Mouse (Mus musculus): ENCODE data around the gene Bach2. TPM values are rescaled to one million over a fixed set of nuclear protein-coding genes. Genes with fewer than 3 reads are reported as not detected.

Gene Bach2
- polyA plus RNA-seq, 1 experiment: 57.6 TPM

- TF ChIP-seq CTCF (IDR thresholded peaks at IDR 0.05; ENCODE audit: control insufficient read depth, insufficient read depth, low read length) (no peak), POLR2A (IDR thresholded peaks at IDR 0.05; ENCODE audit: borderline replicate concordance, control insufficient read depth, low read depth, low read length) (no peak)
- no peaks in the 10 kb centered on the region; the same call in 1 of the 2 replicates for H3K4me1 ChIP-seq (ENCODE audit: control insufficient read depth, insufficient read depth, low read length)
- H3K27ac ChIP-seq (ENCODE audit: control insufficient read depth, insufficient read depth, low read depth, low read length, poor library complexity): no peak overlapping the region
- 79% methylated on average over 18 of the region's 18 CpGs for WGBS
- no peak overlapping the region for H3K4me3 ChIP-seq (replicated peaks; ENCODE audit: control insufficient read depth, low read depth, low read length)
Measured at GRCm38 (mm10) chr4:32481366-32482055, 242.9 kb downstream of the Bach2 start.

- 85% methylated on average over 8 of the region's 8 CpGs for WGBS
- Histone ChIP-seq H3K4me3 (replicated peaks; ENCODE audit: control insufficient read depth, low read depth, low read length) (no peak overlapping the region), H3K4me1 (ENCODE audit: control insufficient read depth, insufficient read depth, low read length) (no peaks in the 10 kb centered on the region; the same call in 1 of the 2 replicates), H3K27ac (ENCODE audit: control insufficient read depth, insufficient read depth, low read depth, low read length, poor library complexity) (no peak overlapping the region)
- TF ChIP-seq CTCF (IDR thresholded peaks at IDR 0.05; ENCODE audit: control insufficient read depth, insufficient read depth, low read length): no peak
- no peak for TF ChIP-seq POLR2A (IDR thresholded peaks at IDR 0.05; ENCODE audit: borderline replicate concordance, control insufficient read depth, low read depth, low read length)
Measured at GRCm38 (mm10) chr4:32482138-32482537, 243.5 kb downstream of the Bach2 start.

GRCm38 (mm10) chr4:32482936-32483335 lies 244.3 kb downstream of the Bach2 start:
- no peaks in the 10 kb centered on the region; the same call in 1 of the 2 replicates for H3K4me1 ChIP-seq (ENCODE audit: control insufficient read depth, insufficient read depth, low read length)
- H3K4me3 ChIP-seq (replicated peaks; ENCODE audit: control insufficient read depth, low read depth, low read length): no peak overlapping the region
- TF ChIP-seq POLR2A (IDR thresholded peaks at IDR 0.05; ENCODE audit: borderline replicate concordance, control insufficient read depth, low read depth, low read length): no peak
- TF ChIP-seq CTCF (IDR thresholded peaks at IDR 0.05; ENCODE audit: control insufficient read depth, insufficient read depth, low read length): no peak
- H3K27ac ChIP-seq (ENCODE audit: control insufficient read depth, insufficient read depth, low read depth, low read length, poor library complexity): no peak overlapping the region
- 79% methylated on average over 8 of the region's 8 CpGs for WGBS

GRCm38 (mm10) chr4:32485848-32486247 lies 247.2 kb downstream of the Bach2 start:
- WGBS: 33% methylated on average over 5 of the region's 5 CpGs
- TF ChIP-seq CTCF (IDR thresholded peaks at IDR 0.05; ENCODE audit: control insufficient read depth, insufficient read depth, low read length) (no peak), POLR2A (IDR thresholded peaks at IDR 0.05; ENCODE audit: borderline replicate concordance, control insufficient read depth, low read depth, low read length) (no peak)
- Histone ChIP-seq H3K4me1 (ENCODE audit: control insufficient read depth, insufficient read depth, low read length) (no peaks in the 10 kb centered on the region; the same call in 1 of the 2 replicates), H3K27ac (ENCODE audit: control insufficient read depth, insufficient read depth, low read depth, low read length, poor library complexity) (no peak overlapping the region), H3K4me3 (replicated peaks; ENCODE audit: control insufficient read depth, low read depth, low read length) (no peak overlapping the region)

- Histone ChIP-seq H3K27ac (ENCODE audit: control insufficient read depth, insufficient read depth, low read depth, low read length, poor library complexity) (no peak overlapping the region), H3K4me1 (ENCODE audit: control insufficient read depth, insufficient read depth, low read length) (no peaks in the 10 kb centered on the region), H3K4me3 (replicated peaks; ENCODE audit: control insufficient read depth, low read depth, low read length) (no peak overlapping the region)
- WGBS: 83% methylated on average over 17 of the region's 17 CpGs
- TF ChIP-seq POLR2A (IDR thresholded peaks at IDR 0.05; ENCODE audit: borderline replicate concordance, control insufficient read depth, low read depth, low read length): no peak
- no peak for TF ChIP-seq CTCF (IDR thresholded peaks at IDR 0.05; ENCODE audit: control insufficient read depth, insufficient read depth, low read length)
Measured at GRCm38 (mm10) chr4:32486654-32487398, 248.2 kb downstream of the Bach2 start.

- no peaks in the 10 kb centered on the region for H3K4me1 ChIP-seq (ENCODE audit: control insufficient read depth, insufficient read depth, low read length)
- H3K4me3 ChIP-seq (replicated peaks; ENCODE audit: control insufficient read depth, low read depth, low read length): no peak overlapping the region
- TF ChIP-seq CTCF (IDR thresholded peaks at IDR 0.05; ENCODE audit: control insufficient read depth, insufficient read depth, low read length) (no peak), POLR2A (IDR thresholded peaks at IDR 0.05; ENCODE audit: borderline replicate concordance, control insufficient read depth, low read depth, low read length) (no peak)
- no peak overlapping the region for H3K27ac ChIP-seq (ENCODE audit: control insufficient read depth, insufficient read depth, low read depth, low read length, poor library complexity)
- WGBS: 86% methylated on average over 1 of the region's 1 CpGs
Measured at GRCm38 (mm10) chr4:32489186-32489585, 250.6 kb downstream of the Bach2 start.

GRCm38 (mm10) chr4:32491176-32491575 lies 252.6 kb downstream of the Bach2 start:
- no peak overlapping the region for H3K4me3 ChIP-seq (replicated peaks; ENCODE audit: control insufficient read depth, low read depth, low read length)
- no peak overlapping the region for H3K27ac ChIP-seq (ENCODE audit: control insufficient read depth, insufficient read depth, low read depth, low read length, poor library complexity)
- WGBS: 86% methylated on average over 8 of the region's 8 CpGs
- TF ChIP-seq POLR2A (IDR thresholded peaks at IDR 0.05; ENCODE audit: borderline replicate concordance, control insufficient read depth, low read depth, low read length): no peak
- H3K4me1 ChIP-seq (ENCODE audit: control insufficient read depth, insufficient read depth, low read length): no peaks in the 10 kb centered on the region

GRCm38 (mm10) chr4:32492834-32493233 lies 254.2 kb downstream of the Bach2 start:
- Histone ChIP-seq H3K27ac (ENCODE audit: control insufficient read depth, insufficient read depth, low read depth, low read length, poor library complexity) (no peak overlapping the region), H3K4me1 (ENCODE audit: control insufficient read depth, insufficient read depth, low read length) (no peaks in the 10 kb centered on the region), H3K4me3 (replicated peaks; ENCODE audit: control insufficient read depth, low read depth, low read length) (no peak overlapping the region)
- WGBS: 91% methylated on average over 7 of the region's 7 CpGs
- no peak for TF ChIP-seq CTCF (IDR thresholded peaks at IDR 0.05; ENCODE audit: control insufficient read depth, insufficient read depth, low read length)
- TF ChIP-seq POLR2A (IDR thresholded peaks at IDR 0.05; ENCODE audit: borderline replicate concordance, control insufficient read depth, low read depth, low read length): no peak
